Mouse (Mus musculus) bone marrow, adult 2 months (tissue): Measurements from ENCODE around the gene Grcc10.

Source experiments
- CTCF ChIP-seq: fragments of 200-500 bp; IDR thresholded peaks from 2 replicates; pipeline ENCODE4 v1.5.1; 2011; ENCODE audit warnings: low read length, control low read depth; ENCODE audit not compliant: control insufficient read depth, insufficient read depth
- POLR2A ChIP-seq: fragments of 200-500 bp; IDR thresholded peaks from 2 replicates; pipeline ENCODE4 v1.6.1; 2011; ENCODE audit warnings: low read depth, mild to moderate bottlenecking, control low read depth, low read length, borderline replicate concordance; ENCODE audit not compliant: control insufficient read depth

GRCm38 (mm10) chr6:124738511-124739023 is 2.6 kb downstream of the Grcc10 start, which contains the start of gene Ptpn6:
- TF ChIP-seq CTCF (no peak), POLR2A (no peak)
